Mouse (Mus musculus) testis, adult 2 months (tissue): ENCODE data around the gene Ahrr. TPM values are rescaled to one million over a fixed set of nuclear protein-coding genes. Genes with fewer than 3 reads are reported as not detected.

Source experiments
- H3K27ac ChIP-seq: fragments of 200-500 bp; 2 replicates; pipeline ENCODE4 v1.5.1; 2012; ENCODE audit warnings: low read depth, low read length; ENCODE audit not compliant: control insufficient read depth, insufficient read depth
- H3K27me3 ChIP-seq: fragments of 200-500 bp; 2 replicates; pipeline ENCODE4 v1.6.1; 2012; ENCODE audit warnings: mild to moderate bottlenecking, low read length, moderate library complexity; ENCODE audit not compliant: control insufficient read depth, insufficient read depth
- H3K36me3 ChIP-seq: fragments of 200-500 bp; 2 replicates; pipeline ENCODE4 v1.6.1; 2012; ENCODE audit warnings: mild to moderate bottlenecking, low read length; ENCODE audit not compliant: control insufficient read depth, insufficient read depth
- H3K4me1 ChIP-seq: fragments of 200-500 bp; 2 replicates; pipeline ENCODE4 v1.6.1; 2012; ENCODE audit warnings: low read length; ENCODE audit not compliant: control insufficient read depth, insufficient read depth
- H3K4me3 ChIP-seq: fragments of 200-500 bp; 2 replicates; pipeline ENCODE4 v1.5.1; 2012; ENCODE audit warnings: low read depth, mild to moderate bottlenecking, low read length, moderate library complexity, mixed read lengths; ENCODE audit not compliant: control insufficient read depth
- CTCF ChIP-seq: fragments of 200-500 bp; IDR thresholded peaks from 2 replicates; pipeline ENCODE4 v1.5.1; 2012; ENCODE audit warnings: low read depth, mild to moderate bottlenecking, inconsistent platforms, low read length, moderate library complexity; ENCODE audit not compliant: control insufficient read depth, insufficient read depth, insufficient replicate concordance
- POLR2A ChIP-seq: fragments of 200-500 bp; IDR thresholded peaks from 2 replicates; pipeline ENCODE4 v1.6.1; 2012; ENCODE audit warnings: low read depth, mild to moderate bottlenecking, inconsistent platforms, low read length, moderate library complexity; ENCODE audit not compliant: control insufficient read depth
- polyA plus RNA-seq: library from polyadenylated mRNA; depleted of rRNA; stranded (reverse); fragments of >200 nt; gene quantifications from 2 replicates; pipeline ENCODE4 v1.2.3, GENCODE M21; 2012

Ahrr gene
- polyA plus RNA-seq, 1 experiment, result 0.46 TPM

DNA sequence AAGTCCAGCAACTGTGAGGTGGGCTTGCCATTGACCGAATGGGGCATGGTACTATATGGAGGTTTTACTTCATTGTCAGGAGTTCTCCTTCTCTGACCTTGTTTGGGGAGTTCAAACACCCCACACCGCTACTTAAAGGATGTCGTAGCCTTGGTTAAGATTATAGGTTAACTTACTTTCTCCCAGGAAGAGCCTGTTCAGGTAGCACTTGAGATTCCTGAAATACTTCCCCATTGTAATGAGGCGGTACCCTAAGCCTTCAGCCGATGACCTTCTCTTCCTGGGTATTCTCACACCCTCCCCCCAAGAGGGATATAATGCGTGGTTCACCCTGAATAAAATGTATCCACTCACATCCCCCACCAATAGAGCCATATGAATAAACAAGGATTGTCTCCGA lies 54.6 kb downstream of the Ahrr start:
- H3K4me1 ChIP-seq, result no peaks in the 10 kb centered on the region
- H3K27me3 ChIP-seq, result no peaks in the 10 kb centered on the region
- H3K36me3 ChIP-seq, result no peaks in the 10 kb centered on the region
- TF ChIP-seq CTCF, result no peak
- no peak for TF ChIP-seq POLR2A
- H3K4me3 ChIP-seq, result no peak overlapping the region
- H3K27ac ChIP-seq, result no peak overlapping the region

DNA sequence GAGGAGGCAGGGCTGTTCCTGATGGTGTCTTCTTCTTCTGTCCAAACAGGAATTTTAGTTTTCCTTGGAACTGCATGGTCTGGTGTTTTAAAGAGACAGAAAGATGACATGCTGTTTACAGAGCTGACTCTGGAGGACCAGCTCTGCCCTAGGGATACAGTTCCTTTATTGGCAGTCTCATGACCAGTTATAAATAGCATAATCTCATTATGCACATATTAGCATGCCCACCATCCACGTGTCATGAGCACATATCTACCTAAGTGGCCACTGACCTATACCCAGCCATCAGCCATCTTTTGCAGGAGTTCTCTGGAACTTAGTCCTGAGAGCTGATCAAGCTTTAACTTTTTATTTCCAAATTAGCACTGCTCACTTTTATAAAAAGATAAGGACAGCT lies 71.5 kb downstream of the Ahrr start:
- H3K36me3 ChIP-seq, result no peaks in the 10 kb centered on the region
- H3K27ac ChIP-seq, result no peak overlapping the region
- H3K4me1 ChIP-seq, result no peaks in the 10 kb centered on the region
- H3K27me3 ChIP-seq, result no peaks in the 10 kb centered on the region
- H3K4me3 ChIP-seq, result no peak overlapping the region
- TF ChIP-seq CTCF, result no peak
- no peak for TF ChIP-seq POLR2A

DNA sequence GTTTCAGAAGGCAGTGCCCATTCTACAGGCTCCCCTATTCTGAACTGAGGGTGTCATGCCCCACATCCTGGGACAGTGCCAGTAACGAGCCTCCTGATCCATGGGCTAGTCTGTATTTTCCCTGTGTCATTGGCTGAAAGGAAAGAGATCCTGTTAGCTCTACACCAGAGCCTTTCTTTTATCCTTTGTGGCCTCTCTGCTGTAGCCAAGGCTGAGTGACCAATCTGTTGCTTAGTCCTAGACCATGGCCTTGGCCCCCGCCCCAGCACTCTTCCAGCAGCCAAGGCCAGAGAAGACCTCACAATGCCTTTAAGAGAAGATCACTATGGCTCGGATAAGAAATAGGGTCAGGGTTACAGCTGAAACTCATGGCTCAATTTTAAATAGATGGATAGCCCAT lies 73.7 kb downstream of the Ahrr start:
- Histone ChIP-seq H3K4me1 (no peaks in the 10 kb centered on the region), H3K27me3 (no peaks in the 10 kb centered on the region), H3K27ac (no peak overlapping the region), H3K4me3 (no peak overlapping the region), H3K36me3 (no peaks in the 10 kb centered on the region)
- no peak for TF ChIP-seq CTCF
- no peak for TF ChIP-seq POLR2A

DNA sequence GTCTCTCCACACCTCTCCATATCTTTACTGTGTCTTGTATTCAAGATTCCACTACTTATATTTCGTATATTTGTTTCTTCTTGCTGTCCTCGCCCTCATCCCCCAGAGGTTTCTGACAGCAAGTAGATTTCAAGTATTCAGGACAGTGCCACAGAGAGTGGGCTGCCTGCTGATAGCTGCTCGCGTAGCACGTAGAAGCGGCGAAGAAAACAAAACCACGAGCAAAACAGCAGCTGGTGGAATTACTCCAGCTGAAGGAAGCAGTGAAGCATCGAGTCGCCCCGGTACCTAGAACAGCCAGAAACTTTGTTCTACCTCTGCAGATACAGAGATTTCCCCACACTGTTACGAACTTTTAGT lies 83.2 kb downstream of the Ahrr start:
- H3K27ac ChIP-seq, result peak overlapping the region; percentile 77
- no peaks in the 10 kb centered on the region for H3K4me1 ChIP-seq
- H3K4me3 ChIP-seq, result peak overlapping the region; percentile 97
- TF ChIP-seq POLR2A (no peak), CTCF (no peak)
- H3K27me3 ChIP-seq, result no peaks in the 10 kb centered on the region
- 0 out of 2 replicates have a peak, but pooled peaks cover 1% of the 10 kb centered on the region for H3K36me3 ChIP-seq

DNA sequence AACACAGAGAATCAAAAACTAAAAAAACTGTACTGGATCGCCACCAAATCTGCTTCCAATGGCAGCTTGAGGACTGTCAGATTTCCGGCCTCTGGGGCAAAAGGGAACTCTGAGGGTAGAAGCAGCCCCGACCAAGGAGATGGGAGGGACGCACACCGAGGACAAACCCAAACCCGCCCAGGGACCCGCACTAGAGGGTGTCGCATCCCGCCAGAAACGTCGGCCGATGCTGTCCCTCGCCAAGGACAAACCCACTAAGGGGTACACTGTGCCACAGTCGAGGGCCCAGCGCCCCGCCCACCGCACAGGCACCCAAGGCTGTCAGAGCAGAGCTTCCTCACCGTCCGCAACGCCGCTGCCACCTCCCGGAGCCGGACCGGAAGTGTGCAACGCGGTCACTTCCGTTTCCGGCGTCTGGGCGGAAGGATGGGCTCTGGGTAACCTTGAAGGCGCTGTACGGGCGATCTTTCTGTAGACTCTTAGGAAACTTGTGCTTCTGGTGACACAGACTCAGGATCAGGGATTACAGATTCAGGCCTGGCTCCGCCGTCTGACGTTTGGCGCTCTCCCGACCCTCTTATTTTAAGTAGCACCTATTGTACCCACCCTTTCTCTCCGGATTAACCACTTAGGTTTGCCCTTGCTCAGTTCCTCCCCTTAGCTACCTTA lies 83.7 kb downstream of the Ahrr start, which contains the start of gene Exoc3:
TSS of gene Exoc3 (minus strand) at position 416 of the 669 bp plus-strand sequence.
- H3K27ac ChIP-seq, result peak within 1 kb of the TSS; percentile 77
- H3K4me1 ChIP-seq, result no peaks in the 10 kb centered on the region
- H3K36me3 ChIP-seq, result 0 out of 2 replicates have a peak, but pooled peaks cover 1% of the 10 kb centered on the region
- peak within 1 kb of the TSS; percentile 97 for H3K4me3 ChIP-seq
- TF ChIP-seq CTCF (no peak), POLR2A (peak; percentile 96)
- no peaks in the 10 kb centered on the region for H3K27me3 ChIP-seq

DNA sequence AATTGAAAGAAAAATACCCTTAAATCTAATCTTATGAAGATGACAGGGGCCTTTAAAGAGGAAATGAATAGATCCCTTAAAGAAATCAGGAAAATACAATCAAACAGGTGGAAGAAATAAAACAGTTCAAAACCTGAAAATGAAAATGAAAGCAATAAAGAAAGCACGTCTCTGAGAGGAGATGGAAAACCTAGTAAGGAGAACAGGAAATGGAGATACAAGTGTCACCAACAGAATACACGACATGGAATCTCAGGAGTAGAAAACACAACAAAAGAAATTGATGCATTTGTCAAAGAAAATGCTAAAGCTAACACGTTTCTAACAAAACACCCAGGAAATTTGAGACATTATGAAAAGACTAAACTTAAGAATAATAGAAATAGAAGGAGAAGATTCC lies 95.7 kb downstream of the Ahrr start:
- Histone ChIP-seq H3K4me3 (no peak overlapping the region), H3K27me3 (no peaks in the 10 kb centered on the region), H3K4me1 (no peaks in the 10 kb centered on the region), H3K36me3 (peaks cover 4% of the 10 kb centered on the region), H3K27ac (no peak overlapping the region)
- TF ChIP-seq POLR2A (no peak), CTCF (no peak)

DNA sequence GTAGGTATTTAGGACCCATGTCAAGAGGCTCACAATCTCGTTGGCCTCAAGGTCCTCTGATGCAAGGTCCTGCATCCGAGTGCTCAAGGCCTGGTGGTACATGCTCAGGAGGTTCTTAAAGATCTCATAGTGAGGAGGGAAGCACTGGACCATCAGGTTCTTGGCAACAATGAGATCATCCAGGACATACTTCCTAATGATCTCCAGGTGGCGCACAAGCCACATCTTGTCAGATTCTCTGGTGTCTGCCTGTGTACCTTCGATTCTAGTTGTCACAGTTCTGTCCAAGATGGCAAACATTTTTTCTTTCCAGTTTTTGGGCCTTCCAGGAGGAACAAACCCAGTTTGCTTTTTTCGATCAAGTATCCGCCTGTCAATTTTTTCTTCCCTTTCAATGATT lies 99.5 kb downstream of the Ahrr start:
- H3K4me3 ChIP-seq, result no peak overlapping the region
- peaks cover 4% of the 10 kb centered on the region for H3K36me3 ChIP-seq

More for the DNA sequence above, 99.5 kb downstream of the Ahrr start:
- H3K27ac ChIP-seq, result no peak overlapping the region
- no peaks in the 10 kb centered on the region for H3K4me1 ChIP-seq
- no peak for TF ChIP-seq CTCF
- TF ChIP-seq POLR2A, result no peak
- H3K27me3 ChIP-seq, result no peaks in the 10 kb centered on the region
